Mouse (Mus musculus) liver, embryonic 11.5 days (tissue): ENCODE measurements around the gene Tpbg. TPM values are rescaled to one million over a fixed set of nuclear protein-coding genes. Genes with fewer than 3 reads are reported as not detected.
A peak's percentile ranks its signal among the peaks of the same experiment; 100 is the strongest.
"Not testable (repeated sequence)": the region's sequence is repeated elsewhere in the genome, so short reads cannot be mapped to it uniquely, and the experiment has no call there.

Experiments used
- ATAC-seq: fragments of 200-750 bp; cut with Nextera tagmentation; replicated peaks from 2 replicates; pipeline ENCODE4 v1.8.0; 2017; ENCODE audit warnings: moderate number of reproducible peaks, mild to moderate bottlenecking, moderate TSS enrichment, moderate library complexity; ENCODE audit not compliant: low FRiP score
- DNase-seq: peaks from one replicate; pipeline ENCODE4 v3.0.0-alpha.2; 2017; ENCODE audit warnings: low spot score
- H3K27ac ChIP-seq: fragments of 300-500 bp; sonication (generic); 2 replicates; pipeline ENCODE4 v1.5.1; 2014; ENCODE audit warnings: mild to moderate bottlenecking, low read depth, low read length, control low read depth
- H3K27me3 ChIP-seq: fragments of 300-500 bp; sonication (generic); replicated peaks from 2 replicates; pipeline ENCODE4 v1.6.1; 2014; ENCODE audit warnings: low read length, mixed read lengths; ENCODE audit not compliant: control insufficient read depth, insufficient read depth
- H3K36me3 ChIP-seq: fragments of 300-500 bp; sonication (generic); 2 replicates; pipeline ENCODE4 v1.6.1; 2014; ENCODE audit warnings: mild to moderate bottlenecking, low read length, moderate library complexity, mixed read lengths; ENCODE audit not compliant: control insufficient read depth, insufficient read depth
- H3K4me1 ChIP-seq: fragments of 300-500 bp; sonication (generic); replicated peaks from 2 replicates; pipeline ENCODE4 v1.6.1; 2014; ENCODE audit warnings: low read length, mixed read lengths; ENCODE audit not compliant: control insufficient read depth, insufficient read depth
- H3K4me2 ChIP-seq: fragments of 300-500 bp; sonication (generic); 2 replicates; pipeline ENCODE4 v1.6.1; 2014; ENCODE audit warnings: mild to moderate bottlenecking, control low read depth, moderate library complexity
- H3K4me3 ChIP-seq: fragments of 300-500 bp; sonication (generic); 2 replicates; pipeline ENCODE4 v1.5.1; 2014; ENCODE audit warnings: low read depth, low read length, control low read depth
- H3K9ac ChIP-seq: fragments of 300-500 bp; sonication (generic); 2 replicates; pipeline ENCODE4 v1.6.1; 2014; ENCODE audit warnings: low read depth, low read length, control low read depth
- H3K9me3 ChIP-seq: fragments of 300-500 bp; sonication (generic); 2 replicates; pipeline ENCODE4 v1.6.1; 2016; ENCODE audit warnings: low read length, inconsistent platforms, mixed read lengths; ENCODE audit not compliant: control insufficient read depth
- WGBS: fragments of 180-500 bp; shearing (Covaris S2); extraction: QIAGEN DNeasy Blood & Tissue Kit; methylation state at CpG from one replicate; pipeline ENCODE4 v1.1.7; 2014; 5-methylcytosine and 5-hydroxymethylcytosine counted together
- polyA plus RNA-seq: library from polyadenylated mRNA; unstranded; fragments of >200 nt; fragmentation: Nextera tagmentation; extraction: Ambion mirVana; gene quantifications from 2 replicates; pipeline ENCODE4 v1.2.1, GENCODE M21; 2014

Tpbg gene
- 2.3 and 3.0 TPM in 2 replicates for polyA plus RNA-seq

- Histone ChIP-seq H3K4me1 (no peaks in the 10 kb centered on the region; the same call in 1 of the 2 replicates), H3K36me3 (no peaks in the 10 kb centered on the region), H3K27me3 (peaks cover 54% of the 10 kb centered on the region), H3K4me2 (peak within 1 kb of the TSS; percentile 83), H3K9ac (0 out of 2 replicates have a peak within 1 kb of the TSS, but pooled peaks have one; percentile 7), H3K27ac (no peak within 1 kb of the TSS), H3K4me3 (peak within 1 kb of the TSS; percentile 60), H3K9me3 (no peaks in the 10 kb centered on the region)
- DNase-seq (peak; percentile 58), ATAC-seq (peak; percentile 61)
- WGBS, result 1% methylated on average over 39 of the region's 39 CpGs
Measured at GRCm38 (mm10) chr9:85842351-85843011, at the start of gene Tpbg. Gene Tpbg, plus strand, starts transcription at chr9:85842380.

GRCm38 (mm10) chr9:85801986-85802385, 40.2 kb upstream of the Tpbg start:
- H3K4me1 ChIP-seq, H3K9me3 ChIP-seq, H3K4me3 ChIP-seq, H3K36me3 ChIP-seq, DNase-seq, H3K27ac ChIP-seq, H3K9ac ChIP-seq, H3K4me2 ChIP-seq, ATAC-seq, H3K27me3 ChIP-seq: not testable (repeated sequence)
- WGBS, result 81% methylated on average over 2 of the region's 2 CpGs

GRCm38 (mm10) chr9:85802563-85802962, 39.6 kb upstream of the Tpbg start:
- Histone ChIP-seq H3K27ac (no peak overlapping the region), H3K9ac (no peak overlapping the region), H3K27me3 (no peaks in the 10 kb centered on the region), H3K4me3 (no peak overlapping the region), H3K4me2 (no peak overlapping the region), H3K4me1 (no peaks in the 10 kb centered on the region), H3K36me3 (no peaks in the 10 kb centered on the region), H3K9me3 (no peaks in the 10 kb centered on the region)
- 81% methylated on average over 4 of the region's 4 CpGs for WGBS
- ATAC-seq (no peak), DNase-seq (no peak)

- Histone ChIP-seq H3K27ac (no peak overlapping the region), H3K4me3 (no peak overlapping the region), H3K9me3 (no peaks in the 10 kb centered on the region), H3K4me1 (no peaks in the 10 kb centered on the region), H3K36me3 (no peaks in the 10 kb centered on the region), H3K4me2 (no peak overlapping the region), H3K27me3 (no peaks in the 10 kb centered on the region), H3K9ac (no peak overlapping the region)
- ATAC-seq, result no peak
- 89% methylated on average over 6 of the region's 6 CpGs for WGBS
- DNase-seq, result no peak
Measured at GRCm38 (mm10) chr9:85806411-85806810, 35.8 kb upstream of the Tpbg start.

GRCm38 (mm10) chr9:85809246-85809645, 32.9 kb upstream of the Tpbg start:
- Histone ChIP-seq H3K4me3 (no peak overlapping the region), H3K27me3 (no peaks in the 10 kb centered on the region), H3K27ac (no peak overlapping the region), H3K36me3 (no peaks in the 10 kb centered on the region), H3K9me3 (no peaks in the 10 kb centered on the region), H3K4me1 (no peaks in the 10 kb centered on the region), H3K9ac (no peak overlapping the region), H3K4me2 (no peak overlapping the region)
- 81% methylated on average over 3 of the region's 3 CpGs for WGBS
- ATAC-seq (no peak), DNase-seq (no peak)

GRCm38 (mm10) chr9:85820829-85821228, 21.4 kb upstream of the Tpbg start:
- Histone ChIP-seq H3K9ac (no peak overlapping the region), H3K9me3 (no peaks in the 10 kb centered on the region), H3K4me3 (no peak overlapping the region), H3K36me3 (no peaks in the 10 kb centered on the region), H3K27ac (no peak overlapping the region), H3K27me3 (no peaks in the 10 kb centered on the region), H3K4me1 (no peaks in the 10 kb centered on the region), H3K4me2 (no peak overlapping the region)
- ATAC-seq, result no peak
- no peak for DNase-seq
- WGBS, result 76% methylated on average over 11 of the region's 11 CpGs

- H3K36me3 ChIP-seq, result no peaks in the 10 kb centered on the region
- no peak overlapping the region for H3K27ac ChIP-seq
- no peaks in the 10 kb centered on the region for H3K4me1 ChIP-seq
- H3K27me3 ChIP-seq, result peaks cover 7% of the 10 kb centered on the region; the same call in 1 of the 2 replicates
- H3K4me3 ChIP-seq, result no peak overlapping the region
- ATAC-seq (no peak), DNase-seq (no peak)
- no peak overlapping the region for H3K4me2 ChIP-seq
- H3K9me3 ChIP-seq, result no peaks in the 10 kb centered on the region
- no peak overlapping the region for H3K9ac ChIP-seq
- 84% methylated on average over 17 of the region's 17 CpGs for WGBS
Measured at GRCm38 (mm10) chr9:85835521-85836425, 6.4 kb upstream of the Tpbg start.

- Histone ChIP-seq H3K9ac (no peak overlapping the region), H3K4me1 (no peaks in the 10 kb centered on the region; the same call in 1 of the 2 replicates), H3K9me3 (no peaks in the 10 kb centered on the region), H3K36me3 (no peaks in the 10 kb centered on the region), H3K27ac (no peak overlapping the region), H3K27me3 (peaks cover 46% of the 10 kb centered on the region), H3K4me3 (no peak overlapping the region), H3K4me2 (no peak overlapping the region)
- DNase-seq (no peak), ATAC-seq (no peak)
- WGBS, result 65% methylated on average over 3 of the region's 3 CpGs
Measured at GRCm38 (mm10) chr9:85839626-85840025, 2.6 kb upstream of the Tpbg start.
